Mouse (Mus musculus) bone marrow macrophage, adult 2 months (primary cell): Measurements from ENCODE around the gene Cox7a2.

Experiments used
- CTCF ChIP-seq: IDR thresholded peaks from 2 replicates; pipeline ENCODE4 v1.5.1; 2012; ENCODE audit warnings: low read depth, mild to moderate bottlenecking, low read length, moderate library complexity
- POLR2A ChIP-seq: IDR thresholded peaks from 2 replicates; pipeline ENCODE4 v1.6.1; 2012; ENCODE audit warnings: mild to moderate bottlenecking, low read depth, low read length, borderline replicate concordance

DNA sequence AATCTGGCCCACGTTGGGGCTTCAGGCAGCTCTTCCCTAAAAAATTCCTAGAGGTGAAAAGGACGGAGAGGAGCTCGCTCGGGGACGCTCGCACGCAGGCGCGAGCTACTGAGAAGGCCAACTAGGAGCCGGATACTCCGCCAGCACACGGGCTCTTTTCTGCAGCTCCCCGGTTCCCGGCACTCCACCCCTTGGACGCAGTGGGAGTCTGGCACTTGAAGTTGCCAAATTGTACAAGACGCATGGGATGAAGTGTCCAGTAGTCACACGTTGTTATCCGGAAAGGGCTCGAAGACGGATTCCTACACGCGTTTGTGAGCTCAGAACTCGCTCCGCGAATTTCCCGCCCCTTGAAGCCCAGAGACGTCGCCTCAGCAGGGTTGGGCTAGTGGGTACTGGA is 40.2 kb downstream of the Cox7a2 start:
- TF ChIP-seq CTCF: no peak
- TF ChIP-seq POLR2A: no peak
